Mouse (Mus musculus) limb, embryonic 13.5 days (tissue): ENCODE results near the gene Ube4b. TPM values are rescaled to one million over a fixed set of nuclear protein-coding genes. Genes with fewer than 3 reads are reported as not detected.
A peak's percentile ranks its signal among the peaks of the same experiment; 100 is the strongest.

ENCODE experiments used
- ATAC-seq: fragments of 200-750 bp; cut with Nextera tagmentation; 2 replicates; pipeline ENCODE4 v1.8.0; 2017; ENCODE audit warnings: low read depth, moderate number of reproducible peaks, moderate TSS enrichment; ENCODE audit not compliant: low FRiP score
- H3K27ac ChIP-seq: fragments of 300-500 bp; sonication (generic); 2 replicates; pipeline ENCODE4 v1.5.1; 2015; ENCODE audit warnings: inconsistent platforms, mild to moderate bottlenecking, moderate library complexity
- H3K27me3 ChIP-seq: fragments of 300-500 bp; sonication (generic); 2 replicates; pipeline ENCODE4 v1.6.1; 2015; ENCODE audit warnings: mild to moderate bottlenecking, inconsistent platforms
- H3K36me3 ChIP-seq: fragments of 300-500 bp; sonication (generic); 2 replicates; pipeline ENCODE4 v1.6.1; 2015; ENCODE audit warnings: inconsistent platforms, mild to moderate bottlenecking, moderate library complexity
- H3K4me1 ChIP-seq: fragments of 300-500 bp; sonication (generic); 2 replicates; pipeline ENCODE4 v1.6.1; 2015; ENCODE audit warnings: inconsistent platforms
- H3K4me2 ChIP-seq: fragments of 300-500 bp; sonication (generic); replicated peaks from 2 replicates; pipeline ENCODE4 v1.6.1; 2015; ENCODE audit warnings: inconsistent platforms, mild to moderate bottlenecking, moderate library complexity
- H3K4me3 ChIP-seq: fragments of 300-500 bp; sonication (generic); 2 replicates; pipeline ENCODE4 v1.5.1; 2015; ENCODE audit warnings: moderate library complexity, mild to moderate bottlenecking, inconsistent platforms
- H3K9ac ChIP-seq: fragments of 300-500 bp; sonication (generic); 2 replicates; pipeline ENCODE4 v1.6.1; 2015; ENCODE audit warnings: mild to moderate bottlenecking, inconsistent platforms
- H3K9me3 ChIP-seq: fragments of 300-500 bp; sonication (generic); 2 replicates; pipeline ENCODE4 v1.6.1; 2016; ENCODE audit warnings: inconsistent platforms
- WGBS: fragments of 180-500 bp; shearing (Covaris S2); methylation state at CpG from one replicate; pipeline ENCODE4 v1.1.7; 2015; 5-methylcytosine and 5-hydroxymethylcytosine counted together
- polyA plus RNA-seq: library from polyadenylated mRNA; unstranded; fragments of >200 nt; fragmentation: Nextera tagmentation; extraction: Ambion mirVana; gene quantifications from 2 replicates; pipeline ENCODE4 v1.2.1, GENCODE M21; 2015

Ube4b gene
- polyA plus RNA-seq, 1 experiment from 2014 or later = 53.9 TPM

- no peaks in the 10 kb centered on the region for H3K27me3 ChIP-seq
- H3K4me1 ChIP-seq = no peaks in the 10 kb centered on the region
- no peak for ATAC-seq
- H3K9me3 ChIP-seq = no peaks in the 10 kb centered on the region
- no peak overlapping the region for H3K27ac ChIP-seq
- 97% methylated on average over 8 of the region's 8 CpGs for WGBS
- H3K36me3 ChIP-seq = peaks cover 96% of the 10 kb centered on the region
- no peak overlapping the region for H3K4me3 ChIP-seq
- H3K4me2 ChIP-seq = no peak overlapping the region
- no peak overlapping the region for H3K9ac ChIP-seq
Measured at GRCm38 (mm10) chr4:149354671-149355070, 71.9 kb downstream of the Ube4b start.

GRCm38 (mm10) chr4:149351596-149352150, 74.9 kb downstream of the Ube4b start:
- H3K9me3 ChIP-seq = no peaks in the 10 kb centered on the region
- no peak overlapping the region for H3K4me2 ChIP-seq
- no peak overlapping the region for H3K9ac ChIP-seq
- no peak overlapping the region for H3K27ac ChIP-seq
- no peak overlapping the region for H3K4me3 ChIP-seq
- H3K36me3 ChIP-seq = peaks cover 91% of the 10 kb centered on the region
- ATAC-seq = no peak
- no peaks in the 10 kb centered on the region for H3K27me3 ChIP-seq
- 92% methylated on average over 8 of the region's 8 CpGs for WGBS
- H3K4me1 ChIP-seq = no peaks in the 10 kb centered on the region

- no peak overlapping the region for H3K4me2 ChIP-seq
- H3K4me1 ChIP-seq = no peaks in the 10 kb centered on the region
- 83% methylated on average over 5 of the region's 5 CpGs for WGBS
- H3K9me3 ChIP-seq = no peaks in the 10 kb centered on the region
- no peak overlapping the region for H3K27ac ChIP-seq
- H3K27me3 ChIP-seq = no peaks in the 10 kb centered on the region
- H3K9ac ChIP-seq = no peak overlapping the region
- no peak for ATAC-seq
- peaks cover 92% of the 10 kb centered on the region for H3K36me3 ChIP-seq
- no peak overlapping the region for H3K4me3 ChIP-seq
Measured at GRCm38 (mm10) chr4:149348963-149349362, 77.6 kb downstream of the Ube4b start.

GRCm38 (mm10) chr4:149345873-149346272, 80.7 kb downstream of the Ube4b start:
- whole genome bisulfite sequencing = 76% methylated on average over 5 of the region's 5 CpGs
- no peak overlapping the region for H3K4me2 ChIP-seq
- no peak overlapping the region for H3K9ac ChIP-seq
- H3K27ac ChIP-seq = no peak overlapping the region
- H3K4me1 ChIP-seq = no peaks in the 10 kb centered on the region
- H3K36me3 ChIP-seq = peaks cover 93% of the 10 kb centered on the region
- H3K9me3 ChIP-seq = no peaks in the 10 kb centered on the region
- H3K27me3 ChIP-seq = no peaks in the 10 kb centered on the region
- peak; percentile 54; the same call in 1 of the 2 replicates for ATAC-seq
- no peak overlapping the region for H3K4me3 ChIP-seq

- Histone ChIP-seq H3K4me1 (no peaks in the 10 kb centered on the region), H3K9ac (no peak overlapping the region), H3K27me3 (no peaks in the 10 kb centered on the region), H3K9me3 (no peaks in the 10 kb centered on the region), H3K4me3 (no peak overlapping the region), H3K4me2 (no peak overlapping the region), H3K36me3 (peaks cover 93% of the 10 kb centered on the region), H3K27ac (no peak overlapping the region)
- ATAC-seq = no peak
- 87% methylated on average over 8 of the region's 8 CpGs for WGBS
Measured at GRCm38 (mm10) chr4:149344311-149344710, 82.2 kb downstream of the Ube4b start.

- Histone ChIP-seq H3K4me2 (no peak overlapping the region), H3K9ac (no peak overlapping the region), H3K9me3 (no peaks in the 10 kb centered on the region), H3K4me3 (no peak overlapping the region), H3K27ac (peak overlapping the region; percentile 15; the same call in 1 of the 2 replicates), H3K4me1 (no peaks in the 10 kb centered on the region), H3K27me3 (no peaks in the 10 kb centered on the region), H3K36me3 (peaks cover 98% of the 10 kb centered on the region)
- no peak for ATAC-seq
- WGBS = 60% methylated on average over 2 of the region's 2 CpGs
Measured at GRCm38 (mm10) chr4:149340680-149341079, 85.9 kb downstream of the Ube4b start.

- no peak overlapping the region for H3K4me3 ChIP-seq
- H3K9ac ChIP-seq = no peak overlapping the region
- H3K27me3 ChIP-seq = no peaks in the 10 kb centered on the region
- H3K36me3 ChIP-seq = peaks cover 98% of the 10 kb centered on the region
- H3K9me3 ChIP-seq = no peaks in the 10 kb centered on the region
- WGBS = 80% methylated on average over 5 of the region's 5 CpGs
- no peak for ATAC-seq
- H3K27ac ChIP-seq = no peak overlapping the region
- no peak overlapping the region for H3K4me2 ChIP-seq
- no peaks in the 10 kb centered on the region for H3K4me1 ChIP-seq
Measured at GRCm38 (mm10) chr4:149339426-149340214, 86.9 kb downstream of the Ube4b start.

- Histone ChIP-seq H3K9ac (no peak overlapping the region), H3K27ac (no peak overlapping the region), H3K4me2 (no peak overlapping the region), H3K4me3 (no peak overlapping the region), H3K4me1 (no peaks in the 10 kb centered on the region), H3K36me3 (peaks cover 98% of the 10 kb centered on the region), H3K9me3 (no peaks in the 10 kb centered on the region), H3K27me3 (no peaks in the 10 kb centered on the region)
- 81% methylated on average over 2 of the region's 2 CpGs for WGBS
- ATAC-seq = no peak
Measured at GRCm38 (mm10) chr4:149338137-149338536, 88.4 kb downstream of the Ube4b start.

GRCm38 (mm10) chr4:149337353-149337752, 89.2 kb downstream of the Ube4b start:
- Histone ChIP-seq H3K9ac (no peak overlapping the region), H3K4me3 (no peak overlapping the region), H3K27ac (no peak overlapping the region), H3K27me3 (no peaks in the 10 kb centered on the region), H3K36me3 (peaks cover 98% of the 10 kb centered on the region), H3K4me1 (no peaks in the 10 kb centered on the region), H3K9me3 (no peaks in the 10 kb centered on the region), H3K4me2 (no peak overlapping the region)
- ATAC-seq = no peak
- WGBS = 85% methylated on average over 9 of the region's 9 CpGs

- no peak for ATAC-seq
- no peaks in the 10 kb centered on the region for H3K27me3 ChIP-seq
- peaks cover 98% of the 10 kb centered on the region for H3K36me3 ChIP-seq
- no peak overlapping the region for H3K4me3 ChIP-seq
- H3K9ac ChIP-seq = no peak overlapping the region
- H3K4me2 ChIP-seq = no peak overlapping the region
- H3K27ac ChIP-seq = no peak overlapping the region
- no peaks in the 10 kb centered on the region for H3K9me3 ChIP-seq
- H3K4me1 ChIP-seq = no peaks in the 10 kb centered on the region
- WGBS = 92% methylated on average over 7 of the region's 7 CpGs
Measured at GRCm38 (mm10) chr4:149336302-149336701, 90.2 kb downstream of the Ube4b start.

- Histone ChIP-seq H3K36me3 (peaks cover 98% of the 10 kb centered on the region), H3K27ac (no peak overlapping the region), H3K4me2 (no peak overlapping the region), H3K4me3 (no peak overlapping the region), H3K27me3 (no peaks in the 10 kb centered on the region), H3K4me1 (no peaks in the 10 kb centered on the region), H3K9ac (no peak overlapping the region), H3K9me3 (no peaks in the 10 kb centered on the region)
- WGBS = 96% methylated on average over 11 of the region's 11 CpGs
- no peak for ATAC-seq
Measured at GRCm38 (mm10) chr4:149334881-149335280, 91.7 kb downstream of the Ube4b start.

- H3K27me3 ChIP-seq = no peaks in the 10 kb centered on the region
- H3K36me3 ChIP-seq = peaks cover 97% of the 10 kb centered on the region
- no peak overlapping the region for H3K27ac ChIP-seq
- ATAC-seq = no peak
- no peak overlapping the region for H3K4me2 ChIP-seq
- 89% methylated on average over 7 of the region's 7 CpGs for WGBS
- H3K4me1 ChIP-seq = no peaks in the 10 kb centered on the region
- no peak overlapping the region for H3K4me3 ChIP-seq
- H3K9ac ChIP-seq = no peak overlapping the region
- no peaks in the 10 kb centered on the region for H3K9me3 ChIP-seq
Measured at GRCm38 (mm10) chr4:149332726-149333125, 93.8 kb downstream of the Ube4b start.

GRCm38 (mm10) chr4:149330495-149330894, 96.1 kb downstream of the Ube4b start:
- 96% methylated on average over 5 of the region's 5 CpGs for WGBS
- Histone ChIP-seq H3K36me3 (peaks cover 87% of the 10 kb centered on the region), H3K9ac (no peak overlapping the region), H3K4me3 (no peak overlapping the region), H3K4me1 (no peaks in the 10 kb centered on the region), H3K9me3 (no peaks in the 10 kb centered on the region), H3K27me3 (no peaks in the 10 kb centered on the region), H3K27ac (no peak overlapping the region), H3K4me2 (no peak overlapping the region)
- ATAC-seq = no peak
